Mouse (Mus musculus): ENCODE measurements around the gene 9130230L23Rik. TPM values are rescaled to one million over a fixed set of nuclear protein-coding genes. Genes with fewer than 3 reads are reported as not detected.

The 9130230L23Rik gene
- 0.18 TPM in 1 of 2 replicates, not detected in the other for total RNA-seq (2014; rRNA removed)
- polyA plus RNA-seq (2015; fragmentation: Nextera tagmentation; extraction: Ambion mirVana) = 0.37 TPM in 1 of 2 replicates, not detected in the other

GRCm38 (mm10) chr5:66004134-66004925 is at the start of gene 9130230L23Rik:
Gene 9130230L23Rik, minus strand, starts transcription at chr5:66004285.
- Histone ChIP-seq H3K36me3 (ENCODE audit: insufficient read depth, low read length) (no peaks in the 10 kb centered on the region), H3K4me3 (ENCODE audit: low read length) (no peak within 1 kb of the TSS), H3K4me1 (ENCODE audit: insufficient read depth, low read length) (no peaks in the 10 kb centered on the region), H3K9me3 (ENCODE audit: low read length) (no peaks in the 10 kb centered on the region), H3K27ac (no peak within 1 kb of the TSS), H3K27me3 (ENCODE audit: insufficient read depth, low read length) (no peaks in the 10 kb centered on the region), H3K4me2 (ENCODE audit: low read depth, low read length) (no peak within 1 kb of the TSS), H3K9ac (replicated peaks; ENCODE audit: low read length) (no peak within 1 kb of the TSS)
- WGBS = 74% methylated on average over 14 of the region's 14 CpGs
- DNase-seq (ENCODE audit: low spot score) (no peak), ATAC-seq (no peak)
- no peak for TF ChIP-seq CTCF (IDR thresholded peaks at IDR 0.05; ENCODE audit: low read depth)

DNA sequence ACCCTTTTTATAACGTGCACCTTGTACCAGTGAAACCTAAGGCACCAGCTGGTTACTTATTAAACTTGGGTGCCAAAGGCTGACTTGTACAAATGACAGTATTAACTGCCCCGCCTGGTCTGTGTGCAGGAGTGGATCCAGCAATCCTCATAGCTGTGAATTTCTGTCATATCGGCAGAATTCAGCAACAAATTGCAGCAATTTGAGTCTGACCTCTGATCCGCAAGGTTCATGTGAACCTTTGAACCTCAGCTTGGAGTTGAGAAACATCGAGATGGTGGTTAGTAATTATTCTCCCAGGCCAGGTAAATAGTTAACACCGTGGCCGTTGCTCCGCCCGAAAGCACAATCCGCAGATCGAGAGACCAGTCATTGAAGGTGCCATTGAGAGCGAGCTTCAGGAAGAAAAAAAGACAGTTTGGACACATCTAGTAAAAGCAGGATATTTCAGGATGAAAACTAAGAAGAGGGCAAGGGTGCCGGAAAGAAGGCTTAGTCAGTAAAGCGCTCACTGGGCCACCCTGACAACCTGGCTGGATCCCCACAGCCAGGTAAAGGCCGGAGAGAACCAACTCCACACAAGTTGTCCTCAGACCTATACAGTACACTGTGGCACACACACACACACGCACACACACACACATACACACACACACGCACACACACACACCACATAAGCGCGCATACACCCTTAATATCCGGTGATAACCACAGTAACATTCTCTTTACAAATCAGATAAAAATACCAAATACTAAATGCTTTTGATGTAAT is 48.9 kb upstream of the 9130230L23Rik start:
- H3K4me2 ChIP-seq (ENCODE audit: low read depth, low read length) = no peak overlapping the region

GRCm38 (mm10) chr5:66050841-66051240 is 46.8 kb upstream of the 9130230L23Rik start:
- Histone ChIP-seq H3K9ac (replicated peaks; ENCODE audit: low read length) (no peak overlapping the region), H3K4me3 (ENCODE audit: low read length) (no peak overlapping the region), H3K9me3 (ENCODE audit: low read length) (no peaks in the 10 kb centered on the region), H3K4me1 (ENCODE audit: insufficient read depth, low read length) (no peaks in the 10 kb centered on the region), H3K36me3 (ENCODE audit: insufficient read depth, low read length) (no peaks in the 10 kb centered on the region), H3K27ac (no peak overlapping the region), H3K4me2 (ENCODE audit: low read depth, low read length) (no peak overlapping the region), H3K27me3 (ENCODE audit: insufficient read depth, low read length) (no peaks in the 10 kb centered on the region)
- ATAC-seq = no peak
- 52% methylated on average over 5 of the region's 5 CpGs for WGBS
- no peak for TF ChIP-seq CTCF (IDR thresholded peaks at IDR 0.05; ENCODE audit: low read depth)
- no peak for DNase-seq (ENCODE audit: low spot score)

More for the DNA sequence above, 48.9 kb upstream of the 9130230L23Rik start:
- H3K4me1 ChIP-seq (ENCODE audit: insufficient read depth, low read length) = no peaks in the 10 kb centered on the region
- no peak overlapping the region for H3K9ac ChIP-seq (replicated peaks; ENCODE audit: low read length)
- H3K27me3 ChIP-seq (ENCODE audit: insufficient read depth, low read length) = no peaks in the 10 kb centered on the region
- ATAC-seq (no peak), DNase-seq (ENCODE audit: low spot score) (no peak)
- H3K4me3 ChIP-seq (ENCODE audit: low read length) = no peak overlapping the region
- H3K9me3 ChIP-seq (ENCODE audit: low read length) = no peaks in the 10 kb centered on the region
- no peak for TF ChIP-seq CTCF (IDR thresholded peaks at IDR 0.05; ENCODE audit: low read depth)
- WGBS = 89% methylated on average over 20 of the region's 20 CpGs
- no peaks in the 10 kb centered on the region for H3K36me3 ChIP-seq (ENCODE audit: insufficient read depth, low read length)
- no peak overlapping the region for H3K27ac ChIP-seq

DNA sequence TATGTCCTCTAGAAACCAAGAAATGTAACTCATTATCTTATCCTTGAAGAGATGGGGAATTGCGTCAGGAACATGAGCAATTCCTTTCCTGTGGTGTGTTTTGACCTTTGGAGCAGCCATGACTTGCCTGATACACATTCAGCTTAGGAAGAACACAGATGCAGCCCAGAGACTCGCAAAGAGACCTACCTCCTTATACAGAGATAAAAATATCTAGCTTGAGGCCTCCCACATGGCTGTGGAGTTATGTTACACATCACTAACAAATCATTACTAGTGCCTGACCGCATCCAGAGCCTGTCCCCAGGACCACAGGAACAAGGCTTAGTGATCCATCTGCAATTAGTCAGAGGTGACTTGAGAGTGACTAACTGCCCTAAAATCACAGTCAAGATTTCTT is 42.3 kb upstream of the 9130230L23Rik start:
- DNase-seq (ENCODE audit: low spot score) = no peak
- no peak overlapping the region for H3K27ac ChIP-seq
- H3K27me3 ChIP-seq (ENCODE audit: insufficient read depth, low read length) = no peaks in the 10 kb centered on the region
- no peaks in the 10 kb centered on the region for H3K9me3 ChIP-seq (ENCODE audit: low read length)
- no peak overlapping the region for H3K9ac ChIP-seq (replicated peaks; ENCODE audit: low read length)
- H3K4me2 ChIP-seq (ENCODE audit: low read depth, low read length) = no peak overlapping the region
- no peak overlapping the region for H3K4me3 ChIP-seq (ENCODE audit: low read length)
- no peak for TF ChIP-seq CTCF (IDR thresholded peaks at IDR 0.05; ENCODE audit: low read depth)
- ATAC-seq = no peak
- WGBS = 87% methylated on average over 3 of the region's 3 CpGs
- no peaks in the 10 kb centered on the region for H3K4me1 ChIP-seq (ENCODE audit: insufficient read depth, low read length)
- no peaks in the 10 kb centered on the region for H3K36me3 ChIP-seq (ENCODE audit: insufficient read depth, low read length)

DNA sequence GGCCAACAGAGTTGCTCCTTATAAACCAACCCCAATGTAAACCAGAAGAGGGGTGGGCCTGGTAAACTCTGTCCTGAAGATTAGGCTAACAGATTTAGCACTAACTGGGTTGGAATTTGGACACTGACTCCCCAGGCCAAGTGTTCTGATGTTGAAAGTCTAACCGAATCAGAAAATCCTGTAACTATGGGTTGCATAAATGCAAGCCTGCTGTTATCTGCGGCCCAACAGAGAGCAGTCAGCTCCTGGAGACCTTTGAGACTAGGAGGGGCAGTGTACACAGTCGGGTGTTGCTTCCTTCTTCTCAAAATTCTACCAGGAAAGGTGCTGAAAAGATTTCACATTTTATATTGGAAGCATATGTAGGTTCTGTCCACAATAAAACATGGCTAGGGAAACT is 39.8 kb upstream of the 9130230L23Rik start:
- WGBS = 88% methylated on average over 3 of the region's 3 CpGs
- Histone ChIP-seq H3K36me3 (ENCODE audit: insufficient read depth, low read length) (no peaks in the 10 kb centered on the region), H3K4me3 (ENCODE audit: low read length) (no peak overlapping the region), H3K9ac (replicated peaks; ENCODE audit: low read length) (no peak overlapping the region), H3K4me2 (ENCODE audit: low read depth, low read length) (no peak overlapping the region), H3K9me3 (ENCODE audit: low read length) (no peaks in the 10 kb centered on the region), H3K27ac (no peak overlapping the region), H3K4me1 (ENCODE audit: insufficient read depth, low read length) (no peaks in the 10 kb centered on the region), H3K27me3 (ENCODE audit: insufficient read depth, low read length) (no peaks in the 10 kb centered on the region)
- DNase-seq (ENCODE audit: low spot score) (no peak), ATAC-seq (no peak)
- no peak for TF ChIP-seq CTCF (IDR thresholded peaks at IDR 0.05; ENCODE audit: low read depth)

GRCm38 (mm10) chr5:66042651-66043340 is 38.7 kb upstream of the 9130230L23Rik start:
- Histone ChIP-seq H3K27ac (no peak overlapping the region), H3K9ac (replicated peaks; ENCODE audit: low read length) (no peak overlapping the region), H3K4me3 (ENCODE audit: low read length) (no peak overlapping the region), H3K27me3 (ENCODE audit: insufficient read depth, low read length) (no peaks in the 10 kb centered on the region), H3K4me1 (ENCODE audit: insufficient read depth, low read length) (no peaks in the 10 kb centered on the region), H3K36me3 (ENCODE audit: insufficient read depth, low read length) (no peaks in the 10 kb centered on the region), H3K9me3 (ENCODE audit: low read length) (no peaks in the 10 kb centered on the region), H3K4me2 (ENCODE audit: low read depth, low read length) (no peak overlapping the region)
- no peak for TF ChIP-seq CTCF (IDR thresholded peaks at IDR 0.05; ENCODE audit: low read depth)
- DNase-seq (ENCODE audit: low spot score) = no peak
- no peak for ATAC-seq
- WGBS = 47% methylated on average over 10 of the region's 10 CpGs

Data from hindbrain, postnatal 0 days (tissue).